Mouse (Mus musculus) layer of hippocampus, adult 2 months (tissue): ENCODE data around the gene Cebpb. TPM values are rescaled to one million over a fixed set of nuclear protein-coding genes. Genes with fewer than 3 reads are reported as not detected.
A peak's percentile ranks its signal among the peaks of the same experiment; 100 is the strongest.

Source experiments
- DNase-seq, 2 experiments: peaks; one replicate each; pipeline ENCODE4 v3.0.0; 2022; ENCODE audit warnings: low spot score in 2 of 2
- H3K27ac ChIP-seq: fragments of 200-600 bp; 2 replicates; pipeline ENCODE4 v1.8.1; 2022
- H3K4me3 ChIP-seq: fragments of 200-600 bp; 2 replicates; pipeline ENCODE4 v1.8.1; 2022; ENCODE audit warnings: mild to moderate bottlenecking
- CTCF ChIP-seq: fragments of 200-600 bp; conservative IDR thresholded peaks from 2 replicates; pipeline ENCODE4 v1.8.1; 2022; ENCODE audit warnings: antibody characterized with exemption, mild to moderate bottlenecking, moderate library complexity
- total RNA-seq, 2 experiments: library from RNA; stranded (reverse); gene quantifications; 2 replicates each; pipeline ENCODE4 v1.2.3; 2021

Cebpb gene
- total RNA-seq, 2 experiments from 2014 or later: 25.8 to 32.0 TPM

- H3K27ac ChIP-seq: no peak overlapping the region
- TF ChIP-seq CTCF: no peak
- H3K4me3 ChIP-seq: no peak overlapping the region
- DNase-seq: no peak
Measured at GRCm38 (mm10) chr2:167704409-167704808, 15.7 kb downstream of the Cebpb start.

GRCm38 (mm10) chr2:167706183-167706939, 17.6 kb downstream of the Cebpb start:
- no peak overlapping the region for H3K27ac ChIP-seq
- DNase-seq: no peak

GRCm38 (mm10) chr2:167708373-167708772, 19.7 kb downstream of the Cebpb start:
- no peak for DNase-seq
- TF ChIP-seq CTCF: no peak
- Histone ChIP-seq H3K4me3 (no peak overlapping the region), H3K27ac (no peak overlapping the region)

More at GRCm38 (mm10) chr2:167706183-167706939, 17.6 kb downstream of the Cebpb start:
- H3K4me3 ChIP-seq: no peak overlapping the region
- TF ChIP-seq CTCF: no peak

- Histone ChIP-seq H3K4me3 (no peak overlapping the region), H3K27ac (no peak overlapping the region)
- no peak for TF ChIP-seq CTCF
- no peak for DNase-seq
Measured at GRCm38 (mm10) chr2:167709969-167710368, 21.3 kb downstream of the Cebpb start.

- DNase-seq: no peak
- Histone ChIP-seq H3K4me3 (no peak overlapping the region), H3K27ac (no peak overlapping the region)
- no peak for TF ChIP-seq CTCF
Measured at GRCm38 (mm10) chr2:167710574-167710973, 21.9 kb downstream of the Cebpb start.

GRCm38 (mm10) chr2:167712872-167713821, 24.4 kb downstream of the Cebpb start:
- no peak for DNase-seq
- Histone ChIP-seq H3K4me3 (no peak overlapping the region), H3K27ac (no peak overlapping the region)
- peak; percentile 69 for TF ChIP-seq CTCF

- no peak overlapping the region for H3K27ac ChIP-seq
- no peak overlapping the region for H3K4me3 ChIP-seq
- no peak for TF ChIP-seq CTCF
- no peak for DNase-seq
Measured at GRCm38 (mm10) chr2:167714298-167714697, 25.6 kb downstream of the Cebpb start.

GRCm38 (mm10) chr2:167715008-167715407, 26.3 kb downstream of the Cebpb start:
- H3K4me3 ChIP-seq: no peak overlapping the region
- DNase-seq: peak in 1 of 2 experiments; percentile 30
- no peak overlapping the region for H3K27ac ChIP-seq
- TF ChIP-seq CTCF: no peak

GRCm38 (mm10) chr2:167717208-167717607, 28.5 kb downstream of the Cebpb start:
- H3K27ac ChIP-seq: no peak overlapping the region
- H3K4me3 ChIP-seq: no peak overlapping the region
- no peak for TF ChIP-seq CTCF
- DNase-seq: no peak

- TF ChIP-seq CTCF: no peak
- Histone ChIP-seq H3K27ac (no peak overlapping the region), H3K4me3 (no peak overlapping the region)
- DNase-seq: no peak
Measured at GRCm38 (mm10) chr2:167719520-167719919, 30.8 kb downstream of the Cebpb start.

- no peak for DNase-seq
- H3K27ac ChIP-seq: no peak overlapping the region
- no peak overlapping the region for H3K4me3 ChIP-seq
- no peak for TF ChIP-seq CTCF
Measured at GRCm38 (mm10) chr2:167721159-167721882, 32.6 kb downstream of the Cebpb start.

GRCm38 (mm10) chr2:167722538-167722937, 33.8 kb downstream of the Cebpb start:
- no peak for TF ChIP-seq CTCF

More at GRCm38 (mm10) chr2:167722538-167722937, 33.8 kb downstream of the Cebpb start:
- no peak overlapping the region for H3K4me3 ChIP-seq
- no peak for DNase-seq
- H3K27ac ChIP-seq: no peak overlapping the region
